Mouse (Mus musculus) kidney, postnatal 10 days (tissue): ENCODE results near the gene 1700003F12Rik.

Experiments used
- DNase-seq: peaks from one replicate; pipeline ENCODE4 v3.0.0; 2021; ENCODE audit warnings: mixed read lengths

The 1700003F12Rik gene

GRCm38 (mm10) chr2:154577744-154578067 lies 30.8 kb downstream of the 1700003F12Rik start:
- DNase-seq, result no peak

GRCm38 (mm10) chr2:154580586-154580985 lies 33.7 kb downstream of the 1700003F12Rik start:
- no peak for DNase-seq

- no peak for DNase-seq
These were observed 34.5 kb downstream of the 1700003F12Rik start for GRCm38 (mm10) chr2:154581421-154581820.

DNA sequence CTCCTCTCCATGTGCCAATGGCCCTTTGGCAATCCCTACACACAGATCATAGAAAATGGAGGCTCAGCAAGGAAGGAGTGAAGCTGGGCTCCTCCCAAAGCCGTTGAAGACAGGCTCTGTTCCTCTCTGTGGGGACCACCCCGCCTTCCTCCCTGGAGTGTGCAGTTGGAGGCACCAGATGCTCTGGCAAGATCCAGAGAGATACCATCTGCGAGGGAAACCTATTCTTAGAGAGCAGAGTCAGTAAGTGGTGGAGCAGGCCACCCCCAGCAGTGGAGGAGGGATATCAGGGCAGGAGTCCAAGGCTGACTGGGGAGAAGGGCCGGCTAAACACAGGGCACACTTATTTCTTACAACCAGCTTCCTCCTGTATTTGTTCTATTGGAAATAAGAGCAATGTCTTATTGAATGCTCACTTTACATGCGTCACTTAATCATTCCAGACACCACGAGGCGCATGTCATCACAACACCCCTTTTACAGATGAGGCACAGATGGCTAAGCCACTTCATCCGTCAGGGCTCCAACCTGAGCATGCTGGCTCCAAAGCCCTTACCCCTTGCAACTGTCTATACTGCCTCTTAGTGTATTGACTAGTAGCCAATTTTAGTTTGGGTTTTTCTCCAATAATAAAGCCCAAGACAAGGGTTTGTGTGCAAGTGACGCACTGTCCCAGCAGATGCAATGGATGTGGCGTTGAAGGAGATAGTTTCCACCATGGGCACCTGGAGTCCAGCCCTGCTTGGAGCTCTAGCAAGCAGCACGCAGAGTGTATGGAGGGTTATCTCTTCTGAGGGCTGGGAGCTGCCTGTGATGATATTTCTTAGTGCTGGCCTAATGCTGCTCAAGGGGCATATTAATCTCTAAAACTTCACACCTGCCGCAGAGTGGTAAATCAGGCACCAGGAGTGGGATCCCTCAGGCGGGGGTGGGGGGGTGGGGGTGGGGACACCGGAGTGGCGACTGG lies 37.3 kb downstream of the 1700003F12Rik start:
- no peak for DNase-seq

GRCm38 (mm10) chr2:154584931-154585601 lies 38.2 kb downstream of the 1700003F12Rik start:
- DNase-seq, result no peak

DNA sequence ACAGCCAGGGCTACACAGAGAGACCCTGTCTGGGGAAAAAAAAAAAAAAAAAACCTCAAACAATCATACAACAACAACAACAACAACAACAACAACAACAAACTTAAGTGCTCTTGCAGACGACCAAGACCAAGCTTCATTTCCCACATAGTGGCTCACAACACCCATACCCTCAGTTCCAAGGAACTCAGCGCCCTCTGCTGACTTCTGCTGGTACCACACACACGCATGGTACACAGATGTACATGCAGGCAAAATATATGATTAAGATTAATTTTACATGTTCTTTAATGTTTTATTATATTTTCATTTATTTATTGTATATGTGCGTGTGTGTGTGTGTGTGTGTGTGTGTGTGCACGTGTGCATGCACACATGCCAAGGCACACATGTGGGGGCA lies 39.5 kb downstream of the 1700003F12Rik start:
- peak; percentile 66 for DNase-seq

DNA sequence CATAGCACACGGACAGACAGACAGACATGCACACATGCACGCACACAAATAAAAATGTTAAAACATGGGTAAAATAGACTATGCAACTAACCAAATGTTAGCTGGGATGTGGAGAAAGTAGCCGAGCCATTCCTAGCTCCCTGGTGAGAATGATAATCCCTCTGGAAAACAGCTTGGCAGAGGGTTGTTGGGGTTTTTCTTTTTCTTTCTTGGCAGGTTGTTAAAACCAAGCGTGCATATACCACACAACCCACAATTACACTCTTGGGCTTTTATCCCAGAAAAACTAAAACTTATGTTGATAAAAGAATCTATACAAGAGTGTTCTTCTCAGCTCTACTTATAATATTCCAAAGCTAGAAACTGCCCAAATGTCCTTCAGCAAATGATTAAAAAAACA lies 42.2 kb downstream of the 1700003F12Rik start:
- no peak for DNase-seq

DNA sequence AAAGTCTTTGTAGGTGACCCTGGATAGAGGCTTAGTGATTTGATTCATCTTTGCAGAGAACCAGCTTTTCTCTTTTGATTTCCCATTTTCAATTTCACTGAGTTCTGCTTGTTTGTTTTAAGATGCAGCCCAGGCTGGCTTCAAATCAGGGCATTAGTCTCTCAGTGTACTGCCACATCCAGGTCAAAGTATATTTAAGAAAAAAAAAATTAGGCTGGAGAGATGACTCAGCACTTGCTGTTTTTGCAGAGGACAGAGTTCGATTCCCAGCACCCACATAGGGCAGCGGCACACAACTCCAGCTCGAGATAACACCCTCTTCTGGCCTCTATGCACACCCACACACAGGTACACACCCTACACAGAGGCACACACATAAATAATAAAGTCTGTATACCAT lies 44.4 kb downstream of the 1700003F12Rik start:
- no peak for DNase-seq

DNA sequence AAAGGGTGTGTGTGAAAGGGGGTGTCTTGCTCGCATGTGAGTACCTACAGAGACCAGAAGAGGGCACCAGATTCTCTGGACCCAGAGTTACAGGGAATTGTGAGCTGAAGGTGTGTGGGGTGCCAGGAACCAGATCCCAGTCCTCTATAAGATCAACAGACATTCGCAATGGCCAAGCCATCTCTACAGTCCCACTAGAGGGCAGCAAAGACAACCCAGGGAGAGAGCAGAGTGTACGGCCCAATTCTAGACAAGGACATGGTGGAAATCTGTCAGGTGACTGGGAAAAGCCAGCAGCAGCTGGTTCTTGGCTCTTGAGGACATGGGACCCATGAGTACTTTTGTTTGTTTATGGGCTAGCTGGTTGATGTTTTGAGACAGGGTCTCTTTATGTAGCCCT lies 46.1 kb downstream of the 1700003F12Rik start:
- peak; percentile 48 for DNase-seq

GRCm38 (mm10) chr2:154595775-154596174 lies 48.9 kb downstream of the 1700003F12Rik start:
- no peak for DNase-seq

- no peak for DNase-seq
These were observed 50.5 kb downstream of the 1700003F12Rik start for GRCm38 (mm10) chr2:154597399-154597798.
